Mouse (Mus musculus): ENCODE measurements around the gene Pold2. TPM values are rescaled to one million over a fixed set of nuclear protein-coding genes. Genes with fewer than 3 reads are reported as not detected.
"Not testable (repeated sequence)": the region's sequence is repeated elsewhere in the genome, so short reads cannot be mapped to it uniquely, and the experiment has no call there.

Pold2 gene
- polyA plus RNA-seq, 1 experiment from 2014 or later = 122 TPM

- Histone ChIP-seq H3K9ac (no peak overlapping the region), H3K36me3 (no peaks in the 10 kb centered on the region), H3K27ac (no peak overlapping the region), H3K9me3 (no peaks in the 10 kb centered on the region), H3K4me2 (peak overlapping the region; percentile 11; the same call in 1 of the 2 replicates), H3K27me3 (replicated peaks) (no peaks in the 10 kb centered on the region), H3K4me3 (replicated peaks) (no peak overlapping the region), H3K4me1 (peaks cover 32% of the 10 kb centered on the region)
- WGBS = 20% methylated on average over 15 of the region's 16 CpGs
- no peak for ATAC-seq (ENCODE audit: insufficient read depth, low FRiP score, low read depth)
These were observed 19.1 kb upstream of the Pold2 start for GRCm38 (mm10) chr11:5897230-5897629.

GRCm38 (mm10) chr11:5893807-5894206 is 15.7 kb upstream of the Pold2 start:
- no peaks in the 10 kb centered on the region for H3K36me3 ChIP-seq
- H3K4me2 ChIP-seq = no peak overlapping the region
- H3K4me3 ChIP-seq (replicated peaks) = no peak overlapping the region
- H3K27ac ChIP-seq = no peak overlapping the region
- peaks cover 22% of the 10 kb centered on the region for H3K4me1 ChIP-seq
- no peak for ATAC-seq (ENCODE audit: insufficient read depth, low FRiP score, low read depth)
- WGBS = 81% methylated on average over 6 of the region's 6 CpGs
- no peaks in the 10 kb centered on the region for H3K27me3 ChIP-seq (replicated peaks)
- no peaks in the 10 kb centered on the region for H3K9me3 ChIP-seq
- H3K9ac ChIP-seq = no peak overlapping the region

- H3K4me2 ChIP-seq = no peak overlapping the region
- 38% methylated on average over 4 of the region's 4 CpGs for WGBS
- H3K27me3 ChIP-seq (replicated peaks) = no peaks in the 10 kb centered on the region
- peak; percentile 63; the same call in 1 of the 2 replicates for ATAC-seq (ENCODE audit: insufficient read depth, low FRiP score, low read depth)
- no peak overlapping the region for H3K4me3 ChIP-seq (replicated peaks)
- no peaks in the 10 kb centered on the region for H3K36me3 ChIP-seq
- no peaks in the 10 kb centered on the region for H3K9me3 ChIP-seq
- H3K9ac ChIP-seq = no peak overlapping the region
- peak overlapping the region; percentile 59; the same call in 1 of the 2 replicates for H3K27ac ChIP-seq
- peaks cover 22% of the 10 kb centered on the region for H3K4me1 ChIP-seq
These were observed 14.8 kb upstream of the Pold2 start for GRCm38 (mm10) chr11:5892810-5893368.

- Histone ChIP-seq H3K27me3 (replicated peaks) (no peaks in the 10 kb centered on the region), H3K27ac (no peak overlapping the region; the same call in 1 of the 2 replicates), H3K9ac (no peak overlapping the region), H3K4me2 (no peak overlapping the region), H3K9me3 (no peaks in the 10 kb centered on the region), H3K4me3 (replicated peaks) (no peak overlapping the region), H3K36me3 (no peaks in the 10 kb centered on the region), H3K4me1 (peaks cover 16% of the 10 kb centered on the region)
- 17% methylated on average over 8 of the region's 8 CpGs for WGBS
- peak; percentile 34; the same call in 1 of the 2 replicates for ATAC-seq (ENCODE audit: insufficient read depth, low FRiP score, low read depth)
These were observed 14.1 kb upstream of the Pold2 start for GRCm38 (mm10) chr11:5892151-5892591.

- H3K4me3 ChIP-seq (replicated peaks); H3K9me3 ChIP-seq; H3K4me2 ChIP-seq; H3K36me3 ChIP-seq; H3K9ac ChIP-seq; ATAC-seq (ENCODE audit: insufficient read depth, low FRiP score, low read depth); H3K27me3 ChIP-seq (replicated peaks); H3K27ac ChIP-seq: not testable (repeated sequence)
- H3K4me1 ChIP-seq = peaks cover 11% of the 10 kb centered on the region
- WGBS = 67% methylated on average over 5 of the region's 5 CpGs
These were observed 10.5 kb upstream of the Pold2 start for GRCm38 (mm10) chr11:5888563-5888962.

GRCm38 (mm10) chr11:5887250-5887649 is 9.2 kb upstream of the Pold2 start:
- WGBS = 48% methylated on average over 5 of the region's 5 CpGs
- Histone ChIP-seq H3K4me3 (replicated peaks) (no peak overlapping the region), H3K4me2 (no peak overlapping the region), H3K9ac (no peak overlapping the region), H3K9me3 (no peaks in the 10 kb centered on the region), H3K36me3 (no peaks in the 10 kb centered on the region), H3K4me1 (peaks cover 3% of the 10 kb centered on the region), H3K27me3 (replicated peaks) (no peaks in the 10 kb centered on the region), H3K27ac (no peak overlapping the region)
- no peak for ATAC-seq (ENCODE audit: insufficient read depth, low FRiP score, low read depth)

GRCm38 (mm10) chr11:5886187-5886586 is 8.1 kb upstream of the Pold2 start:
- H3K4me1 ChIP-seq = no peaks in the 10 kb centered on the region
- ATAC-seq (ENCODE audit: insufficient read depth, low FRiP score, low read depth) = no peak
- 22% methylated on average over 9 of the region's 9 CpGs for WGBS

GRCm38 (mm10) chr11:5882518-5882917 is 4.4 kb upstream of the Pold2 start:
- H3K27me3 ChIP-seq (replicated peaks) = no peaks in the 10 kb centered on the region
- WGBS = 64% methylated on average over 8 of the region's 8 CpGs
- H3K9ac ChIP-seq = no peak overlapping the region
- no peaks in the 10 kb centered on the region for H3K9me3 ChIP-seq
- no peak overlapping the region for H3K27ac ChIP-seq
- no peak overlapping the region for H3K4me3 ChIP-seq (replicated peaks)
- no peaks in the 10 kb centered on the region for H3K4me1 ChIP-seq
- no peak for ATAC-seq (ENCODE audit: insufficient read depth, low FRiP score, low read depth)
- no peak overlapping the region for H3K4me2 ChIP-seq
- H3K36me3 ChIP-seq = no peaks in the 10 kb centered on the region

More at GRCm38 (mm10) chr11:5886187-5886586, 8.1 kb upstream of the Pold2 start:
- no peaks in the 10 kb centered on the region for H3K27me3 ChIP-seq (replicated peaks)
- H3K27ac ChIP-seq = no peak overlapping the region
- no peak overlapping the region for H3K4me2 ChIP-seq
- H3K9me3 ChIP-seq = no peaks in the 10 kb centered on the region
- H3K9ac ChIP-seq = no peak overlapping the region
- no peaks in the 10 kb centered on the region for H3K36me3 ChIP-seq
- no peak overlapping the region for H3K4me3 ChIP-seq (replicated peaks)

GRCm38 (mm10) chr11:5879905-5880304 is 1.8 kb upstream of the Pold2 start:
- WGBS = 56% methylated on average over 5 of the region's 5 CpGs

GRCm38 (mm10) chr11:5878661-5879060 is 569 bp upstream of the Pold2 start:
- peak overlapping the region; percentile 84 for H3K4me3 ChIP-seq (replicated peaks)
- H3K4me2 ChIP-seq = peak overlapping the region; percentile 68
- WGBS = 25% methylated on average over 8 of the region's 8 CpGs
- H3K4me1 ChIP-seq = peaks cover 10% of the 10 kb centered on the region
- H3K27ac ChIP-seq = peak overlapping the region; percentile 85
- H3K27me3 ChIP-seq (replicated peaks) = no peaks in the 10 kb centered on the region
- peaks cover 14% of the 10 kb centered on the region for H3K36me3 ChIP-seq
- no peak for ATAC-seq (ENCODE audit: insufficient read depth, low FRiP score, low read depth)
- H3K9me3 ChIP-seq = no peaks in the 10 kb centered on the region
- no peak overlapping the region; the same call in 1 of the 2 replicates for H3K9ac ChIP-seq

More at GRCm38 (mm10) chr11:5879905-5880304, 1.8 kb upstream of the Pold2 start:
- no peak overlapping the region for H3K4me3 ChIP-seq (replicated peaks)
- no peak overlapping the region for H3K4me2 ChIP-seq
- peaks cover 10% of the 10 kb centered on the region for H3K4me1 ChIP-seq
- H3K9ac ChIP-seq = no peak overlapping the region
- no peaks in the 10 kb centered on the region for H3K27me3 ChIP-seq (replicated peaks)
- H3K36me3 ChIP-seq = peaks cover 2% of the 10 kb centered on the region; the same call in 1 of the 2 replicates
- H3K9me3 ChIP-seq = no peaks in the 10 kb centered on the region
- H3K27ac ChIP-seq = no peak overlapping the region
- ATAC-seq (ENCODE audit: insufficient read depth, low FRiP score, low read depth) = no peak

- Histone ChIP-seq H3K36me3 (peaks cover 27% of the 10 kb centered on the region), H3K4me1 (peaks cover 10% of the 10 kb centered on the region), H3K4me3 (replicated peaks) (peak overlapping the region; percentile 84), H3K27ac (no peak overlapping the region), H3K9ac (peak overlapping the region; percentile 65), H3K27me3 (replicated peaks) (no peaks in the 10 kb centered on the region), H3K4me2 (peak overlapping the region; percentile 75), H3K9me3 (no peaks in the 10 kb centered on the region)
- no peak for ATAC-seq (ENCODE audit: insufficient read depth, low FRiP score, low read depth)
- WGBS = under 1% methylated on average over 5 of the region's 5 CpGs
These were observed 671 bp downstream of the Pold2 start for GRCm38 (mm10) chr11:5877421-5877820.

- Histone ChIP-seq H3K36me3 (peaks cover 52% of the 10 kb centered on the region), H3K27ac (no peak overlapping the region), H3K9ac (no peak overlapping the region), H3K4me1 (peaks cover 10% of the 10 kb centered on the region), H3K4me3 (replicated peaks) (no peak overlapping the region), H3K27me3 (replicated peaks) (no peaks in the 10 kb centered on the region), H3K9me3 (no peaks in the 10 kb centered on the region), H3K4me2 (no peak overlapping the region)
- WGBS = 94% methylated on average over 9 of the region's 9 CpGs
- ATAC-seq (ENCODE audit: insufficient read depth, low FRiP score, low read depth) = no peak
These were observed 4.9 kb downstream of the Pold2 start for GRCm38 (mm10) chr11:5873192-5873591.

All from stomach, embryonic 15.5 days (tissue).